Mouse (Mus musculus): ENCODE data around the gene Fam104a. TPM values are rescaled to one million over a fixed set of nuclear protein-coding genes. Genes with fewer than 3 reads are reported as not detected.

Gene Fam104a
- 53.4 and 57.6 TPM in 2 replicates for polyA plus RNA-seq (2016; fragmentation: Nextera tagmentation; extraction: Ambion mirVana)

DNA sequence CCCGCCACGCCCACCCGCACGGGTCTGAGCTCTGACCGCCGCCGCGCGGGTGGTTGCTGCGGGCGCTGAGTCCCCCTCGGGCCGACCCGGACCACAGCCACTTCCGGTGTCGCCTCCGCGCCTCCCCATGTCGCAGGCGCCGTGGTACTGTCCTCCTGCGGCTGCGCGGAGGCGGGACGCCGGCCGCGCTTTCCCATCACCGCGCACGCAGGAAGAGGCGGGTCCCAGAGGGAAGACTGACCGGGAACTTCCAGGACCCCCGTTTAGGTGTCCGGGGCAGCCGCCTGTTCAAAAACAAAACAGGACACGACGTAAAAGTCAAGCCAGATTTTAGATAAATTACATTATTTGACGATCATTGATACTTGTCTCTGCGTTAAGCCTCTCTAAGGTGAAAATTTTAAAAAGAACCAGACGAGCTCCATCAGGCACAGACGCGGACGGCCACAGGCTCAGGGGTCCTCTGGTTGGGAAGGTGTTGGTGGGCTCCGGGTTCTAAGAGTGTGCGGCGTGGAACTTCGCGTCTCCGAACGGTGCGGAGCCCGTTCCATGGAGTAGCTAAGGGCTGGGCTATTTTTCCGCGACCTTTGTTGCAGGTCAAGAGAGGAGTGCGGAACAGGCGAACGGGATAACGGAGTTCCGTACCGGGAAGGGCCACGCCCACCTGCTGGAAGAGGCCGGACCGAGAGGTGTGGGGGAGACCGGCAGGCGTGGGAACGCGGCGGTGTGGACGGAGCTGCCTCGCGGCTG, at the start of gene Fam104a, which contains the start of gene D11Wsu47e:
Gene Fam104a (minus strand): TSS at position 199 of the 750 bp plus-strand sequence.
Gene D11Wsu47e (plus strand): TSS at position 456 of the 750 bp plus-strand sequence.
- Histone ChIP-seq H3K27me3 (replicated peaks; ENCODE audit: low read depth, poor library complexity, severe bottlenecking) (no peaks in the 10 kb centered on the region), H3K27ac (replicated peaks) (peak within 1 kb of the TSS; percentile 93), H3K36me3 (replicated peaks) (peaks cover 17% of the 10 kb centered on the region), H3K4me3 (peak within 1 kb of the TSS; percentile 86), H3K9me3 (no peaks in the 10 kb centered on the region), H3K4me1 (peaks cover 40% of the 10 kb centered on the region)
- peak; percentile 96 for DNase-seq (ENCODE audit: low spot score)
- under 1% methylated on average over 73 of the region's 73 CpGs for WGBS

DNA sequence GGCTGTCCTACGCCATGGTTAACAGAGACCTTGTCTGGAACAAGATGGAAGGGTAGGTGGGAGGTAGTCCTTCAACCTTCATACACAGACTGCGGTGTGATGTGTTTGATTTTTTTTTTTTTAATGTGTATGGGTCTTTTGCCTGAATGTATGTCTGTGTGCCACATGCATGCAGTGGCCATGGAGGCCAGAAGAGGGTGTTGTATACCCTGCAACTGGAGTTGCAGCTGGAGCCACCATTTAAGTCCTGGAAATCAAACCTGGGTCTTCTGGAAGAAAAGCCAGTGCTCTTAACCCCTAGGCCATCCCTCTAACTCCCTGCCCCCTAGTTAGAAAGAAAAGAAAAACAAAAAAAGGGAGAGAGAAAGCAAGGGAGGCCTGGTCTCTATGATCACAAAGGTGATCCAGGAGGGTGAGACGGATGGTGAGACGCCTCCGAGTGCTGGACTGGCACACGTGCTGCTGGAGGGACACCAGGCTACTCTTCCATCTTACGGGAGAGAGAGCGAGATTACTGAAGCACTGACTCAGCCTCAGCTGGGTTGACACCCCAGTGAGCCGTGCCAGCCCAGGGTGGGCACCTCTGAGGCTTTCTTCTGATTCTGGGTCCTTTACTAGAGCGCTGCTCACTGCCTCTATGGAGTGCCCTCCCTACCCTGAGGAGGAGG, 48.1 kb upstream of the Fam104a start:
- H3K4me1 ChIP-seq: peaks cover 95% of the 10 kb centered on the region
- H3K27me3 ChIP-seq (replicated peaks; ENCODE audit: low read depth, poor library complexity, severe bottlenecking): no peaks in the 10 kb centered on the region
- H3K9me3 ChIP-seq: no peaks in the 10 kb centered on the region
- H3K4me3 ChIP-seq: no peak overlapping the region
- DNase-seq (ENCODE audit: low spot score): no peak
- H3K36me3 ChIP-seq (replicated peaks): peaks cover 93% of the 10 kb centered on the region
- H3K27ac ChIP-seq (replicated peaks): no peak overlapping the region
- WGBS: 91% methylated on average over 10 of the region's 10 CpGs

DNA sequence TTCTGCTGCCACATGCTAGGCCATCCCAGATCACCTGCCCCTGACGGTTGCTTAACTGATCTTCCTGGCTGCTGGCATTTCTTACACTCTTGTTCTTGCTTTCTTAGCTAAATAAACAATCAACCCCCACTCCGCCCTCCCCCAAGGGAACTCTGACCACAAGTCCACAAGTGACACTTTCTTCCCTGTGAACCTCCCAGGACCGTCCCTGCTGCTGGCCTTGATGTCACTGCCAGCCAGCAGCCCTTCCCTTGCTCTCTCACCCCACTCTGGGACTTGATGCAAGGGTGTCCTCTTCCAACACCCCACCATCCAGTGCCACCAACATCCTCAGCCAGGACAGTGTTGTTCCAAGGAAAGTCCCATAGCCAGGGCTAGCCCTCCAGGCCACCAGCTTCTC, 46.9 kb upstream of the Fam104a start:
- no peak overlapping the region for H3K4me3 ChIP-seq
- peaks cover 92% of the 10 kb centered on the region for H3K4me1 ChIP-seq
- no peak overlapping the region for H3K27ac ChIP-seq (replicated peaks)
- no peak for DNase-seq (ENCODE audit: low spot score)
- no peaks in the 10 kb centered on the region for H3K27me3 ChIP-seq (replicated peaks; ENCODE audit: low read depth, poor library complexity, severe bottlenecking)
- H3K9me3 ChIP-seq: no peaks in the 10 kb centered on the region
- WGBS: 70% methylated on average over 3 of the region's 3 CpGs
- peaks cover 93% of the 10 kb centered on the region for H3K36me3 ChIP-seq (replicated peaks)

DNA sequence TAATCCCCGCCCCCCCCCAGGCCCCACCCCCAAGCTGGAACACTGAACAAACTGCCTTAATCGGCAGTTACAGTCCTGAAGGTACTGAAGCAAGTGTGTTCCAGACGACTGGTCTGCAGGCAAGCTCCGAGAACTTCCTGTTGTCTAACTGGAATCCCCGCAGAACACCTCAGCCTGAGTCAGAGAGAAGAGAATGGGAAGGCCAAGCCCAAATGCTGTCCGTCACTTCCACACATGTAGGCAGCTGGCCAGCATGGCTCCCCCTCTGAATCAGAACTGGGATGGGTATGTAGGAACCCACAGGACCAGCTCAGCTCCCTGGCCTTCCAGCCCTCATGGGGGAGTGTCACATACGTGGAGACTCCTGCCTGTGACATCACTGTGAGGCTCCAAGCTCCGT, 46.0 kb upstream of the Fam104a start:
- H3K27me3 ChIP-seq (replicated peaks; ENCODE audit: low read depth, poor library complexity, severe bottlenecking): no peaks in the 10 kb centered on the region
- H3K36me3 ChIP-seq (replicated peaks): peaks cover 94% of the 10 kb centered on the region
- H3K4me3 ChIP-seq: no peak overlapping the region
- WGBS: 49% methylated on average over 8 of the region's 8 CpGs
- no peak for DNase-seq (ENCODE audit: low spot score)
- H3K27ac ChIP-seq (replicated peaks): 0 out of 2 replicates have a peak overlapping the region, but pooled peaks have one; percentile 27
- peaks cover 92% of the 10 kb centered on the region for H3K4me1 ChIP-seq
- no peaks in the 10 kb centered on the region for H3K9me3 ChIP-seq

DNA sequence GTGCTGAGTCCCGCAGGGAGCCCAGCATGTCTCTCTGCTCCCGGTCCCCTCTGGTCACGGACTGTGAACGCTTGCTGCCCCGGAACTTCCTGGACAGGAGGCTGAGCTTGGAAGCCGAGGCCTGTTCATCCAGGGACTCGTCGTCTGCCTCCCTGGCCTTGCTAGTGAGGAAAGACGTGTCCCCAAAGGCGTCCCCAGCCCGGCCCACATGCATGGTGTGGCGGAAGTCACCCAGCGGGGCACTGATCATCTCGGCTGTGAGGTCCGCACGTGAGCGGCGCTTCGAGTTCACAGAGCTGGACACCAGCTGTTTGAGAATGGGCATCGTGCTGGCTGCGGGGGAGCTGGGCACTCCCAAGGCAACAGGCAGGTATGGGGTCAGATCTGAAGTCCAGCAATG, 45.3 kb upstream of the Fam104a start:
- Histone ChIP-seq H3K4me3 (no peak overlapping the region), H3K27me3 (replicated peaks; ENCODE audit: low read depth, poor library complexity, severe bottlenecking) (no peaks in the 10 kb centered on the region), H3K36me3 (replicated peaks) (peaks cover 94% of the 10 kb centered on the region), H3K4me1 (peaks cover 85% of the 10 kb centered on the region), H3K27ac (replicated peaks) (no peak overlapping the region), H3K9me3 (no peaks in the 10 kb centered on the region)
- 76% methylated on average over 21 of the region's 21 CpGs for WGBS
- DNase-seq (ENCODE audit: low spot score): no peak

DNA sequence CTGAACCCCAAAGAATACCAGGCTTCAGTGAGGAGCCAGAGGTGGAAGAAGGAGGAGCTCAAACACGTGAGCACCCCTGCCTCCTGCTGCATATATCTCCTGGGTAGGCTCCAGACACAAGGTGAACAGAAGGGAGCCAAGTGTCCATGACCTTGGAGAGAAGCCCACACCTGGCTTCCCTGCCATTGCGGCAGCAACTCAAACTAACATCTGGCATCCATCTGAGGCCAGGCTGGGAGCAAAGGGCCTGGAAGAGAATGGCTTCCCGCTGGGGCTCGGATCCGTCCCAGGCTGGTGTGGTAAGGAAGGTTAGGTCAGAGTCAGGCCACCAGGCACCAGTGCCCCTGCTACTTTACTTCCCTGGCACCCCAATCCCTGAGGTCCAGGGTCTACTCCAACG, 44.0 kb upstream of the Fam104a start:
- Histone ChIP-seq H3K4me1 (peaks cover 72% of the 10 kb centered on the region), H3K27ac (replicated peaks) (no peak overlapping the region; the same call in 1 of the 2 replicates), H3K4me3 (no peak overlapping the region), H3K9me3 (no peaks in the 10 kb centered on the region), H3K36me3 (replicated peaks) (peaks cover 94% of the 10 kb centered on the region), H3K27me3 (replicated peaks; ENCODE audit: low read depth, poor library complexity, severe bottlenecking) (no peaks in the 10 kb centered on the region)
- 45% methylated on average over 6 of the region's 6 CpGs for WGBS
- peak; percentile 66 for DNase-seq (ENCODE audit: low spot score)

DNA sequence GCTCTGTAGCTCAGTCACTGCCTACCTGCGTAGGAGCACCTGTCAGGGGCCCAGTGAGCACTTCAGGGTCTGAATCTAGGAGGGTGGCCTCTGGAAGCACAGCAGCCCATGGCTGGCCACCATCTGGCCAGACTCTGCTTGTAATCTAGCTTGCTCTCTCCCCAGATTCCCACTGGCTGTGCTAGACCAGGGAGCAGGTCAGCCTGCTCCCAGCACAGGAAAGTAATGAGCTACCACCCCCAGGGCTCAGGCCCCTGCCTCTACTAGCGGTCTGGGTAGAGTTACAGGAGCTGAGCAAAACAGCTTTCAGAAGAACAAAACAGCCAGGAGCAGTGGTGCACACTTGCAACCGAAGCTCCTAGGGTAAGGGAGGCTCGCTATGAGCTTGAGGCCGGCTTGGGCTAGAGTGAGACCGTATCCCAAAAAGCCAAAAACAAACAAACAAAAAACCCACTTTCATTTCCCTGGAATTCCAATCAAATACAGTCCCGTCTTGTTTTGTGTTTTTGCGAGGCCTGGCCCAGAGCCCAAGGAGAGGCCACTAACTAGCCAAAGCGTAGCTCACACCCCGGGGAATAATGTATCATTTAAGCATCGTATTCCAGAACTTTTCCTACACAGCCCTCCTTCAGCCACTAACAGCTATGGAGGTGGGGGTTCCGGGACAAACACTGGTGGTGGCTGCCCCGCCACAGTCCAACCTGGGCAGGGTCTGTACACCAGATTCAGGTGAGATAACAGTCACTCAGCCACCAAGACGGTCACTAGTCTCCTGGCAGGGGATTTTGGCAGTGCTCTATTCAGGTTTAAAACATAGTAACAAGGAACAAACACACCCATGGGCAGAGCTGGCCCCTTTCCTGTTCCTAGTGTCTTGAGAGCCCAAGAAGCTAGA, 43.3 kb upstream of the Fam104a start:
- peaks cover 68% of the 10 kb centered on the region for H3K4me1 ChIP-seq
- no peaks in the 10 kb centered on the region for H3K9me3 ChIP-seq
- H3K4me3 ChIP-seq: no peak overlapping the region
- no peaks in the 10 kb centered on the region for H3K27me3 ChIP-seq (replicated peaks; ENCODE audit: low read depth, poor library complexity, severe bottlenecking)
- H3K36me3 ChIP-seq (replicated peaks): peaks cover 93% of the 10 kb centered on the region
- H3K27ac ChIP-seq (replicated peaks): peak overlapping the region; percentile 37; the same call in 1 of the 2 replicates
- no peak for DNase-seq (ENCODE audit: low spot score)
- 75% methylated on average over 14 of the region's 14 CpGs for WGBS

DNA sequence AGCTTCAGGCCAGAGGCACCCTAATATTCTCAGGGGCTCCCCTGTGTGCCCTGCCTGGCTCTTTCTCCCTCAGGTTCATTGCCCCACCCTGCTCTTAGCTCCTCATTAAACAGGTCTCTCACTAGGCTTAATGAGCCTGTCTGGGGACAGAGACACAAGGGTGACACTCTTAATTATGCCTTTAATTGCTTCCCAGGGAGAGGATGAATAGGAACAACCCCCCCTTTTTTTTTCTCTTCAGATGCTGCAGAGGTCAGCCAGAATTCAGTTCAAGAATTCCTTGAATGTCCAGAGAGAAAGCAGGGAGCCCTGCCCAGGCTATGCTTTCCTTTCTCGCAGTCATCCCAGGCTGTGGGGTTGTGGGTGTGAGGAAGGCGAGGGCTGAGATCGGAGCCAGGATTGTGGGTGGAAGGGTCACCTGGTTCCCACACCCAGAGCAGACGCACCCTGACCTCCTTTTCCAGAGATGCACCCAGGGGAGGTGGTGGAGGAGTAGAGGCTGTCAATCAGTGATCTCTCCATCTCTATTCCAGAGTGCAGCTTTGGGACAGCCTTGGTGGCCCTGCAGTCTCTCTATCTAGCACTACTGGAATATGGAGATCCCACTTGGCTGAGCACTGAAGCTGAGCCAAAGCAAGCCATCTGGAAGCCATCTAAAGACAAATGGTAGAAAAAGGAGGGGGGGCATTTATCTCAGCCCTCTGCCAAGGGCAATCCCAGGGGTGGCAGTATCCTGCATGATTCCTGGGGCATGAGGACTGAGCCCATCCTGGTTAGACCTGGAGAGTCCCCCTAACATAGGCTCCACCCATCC, 41.5 kb upstream of the Fam104a start:
- peak overlapping the region; percentile 40; the same call in 1 of the 2 replicates for H3K27ac ChIP-seq (replicated peaks)
- H3K4me3 ChIP-seq: no peak overlapping the region
- H3K9me3 ChIP-seq: no peaks in the 10 kb centered on the region
- peaks cover 77% of the 10 kb centered on the region for H3K36me3 ChIP-seq (replicated peaks)
- WGBS: 74% methylated on average over 4 of the region's 4 CpGs
- H3K4me1 ChIP-seq: peaks cover 54% of the 10 kb centered on the region
- no peaks in the 10 kb centered on the region for H3K27me3 ChIP-seq (replicated peaks; ENCODE audit: low read depth, poor library complexity, severe bottlenecking)
- no peak for DNase-seq (ENCODE audit: low spot score)

DNA sequence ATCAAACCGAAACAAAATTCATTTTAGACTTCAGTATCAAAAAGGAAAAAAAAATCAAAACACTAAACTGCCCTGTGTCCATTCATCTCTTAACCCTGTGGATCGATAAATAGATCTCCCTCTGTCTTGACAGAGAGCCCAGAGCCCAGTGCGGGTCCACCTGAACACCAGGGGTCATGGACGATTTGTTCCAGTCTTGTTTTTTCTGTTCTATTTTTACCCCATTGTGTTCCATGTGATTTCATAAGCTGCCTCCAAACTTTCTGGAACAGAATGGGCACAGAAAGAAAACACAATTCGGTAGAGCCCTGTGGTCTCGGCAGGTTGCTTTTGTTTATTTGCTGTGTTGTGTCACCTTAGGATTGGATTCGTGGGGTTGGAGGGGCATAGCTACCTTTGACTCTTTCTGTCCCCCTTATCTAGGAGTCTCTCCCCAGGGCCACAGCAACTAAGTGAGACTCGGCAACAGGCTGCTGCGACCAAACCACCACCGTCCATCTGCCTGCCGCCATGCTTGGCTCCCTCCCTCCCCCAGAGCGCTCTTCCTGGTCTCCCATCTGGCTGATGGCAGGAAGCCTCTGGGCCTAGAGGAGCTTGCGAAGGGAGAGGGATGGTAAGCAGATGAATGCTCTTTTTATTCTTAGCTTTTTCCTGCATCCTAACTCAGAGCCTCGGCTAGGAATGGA, 38.6 kb upstream of the Fam104a start:
- WGBS: 68% methylated on average over 14 of the region's 14 CpGs
- DNase-seq (ENCODE audit: low spot score): no peak
- 0 out of 2 replicates have a peak overlapping the region, but pooled peaks have one; percentile 30 for H3K27ac ChIP-seq (replicated peaks)
- 0 out of 2 replicates have a peak, but pooled peaks cover 8% of the 10 kb centered on the region for H3K27me3 ChIP-seq (replicated peaks; ENCODE audit: low read depth, poor library complexity, severe bottlenecking)
- H3K4me1 ChIP-seq: peaks cover 37% of the 10 kb centered on the region
- no peaks in the 10 kb centered on the region for H3K9me3 ChIP-seq
- H3K36me3 ChIP-seq (replicated peaks): peaks cover 48% of the 10 kb centered on the region
- H3K4me3 ChIP-seq: no peak overlapping the region

DNA sequence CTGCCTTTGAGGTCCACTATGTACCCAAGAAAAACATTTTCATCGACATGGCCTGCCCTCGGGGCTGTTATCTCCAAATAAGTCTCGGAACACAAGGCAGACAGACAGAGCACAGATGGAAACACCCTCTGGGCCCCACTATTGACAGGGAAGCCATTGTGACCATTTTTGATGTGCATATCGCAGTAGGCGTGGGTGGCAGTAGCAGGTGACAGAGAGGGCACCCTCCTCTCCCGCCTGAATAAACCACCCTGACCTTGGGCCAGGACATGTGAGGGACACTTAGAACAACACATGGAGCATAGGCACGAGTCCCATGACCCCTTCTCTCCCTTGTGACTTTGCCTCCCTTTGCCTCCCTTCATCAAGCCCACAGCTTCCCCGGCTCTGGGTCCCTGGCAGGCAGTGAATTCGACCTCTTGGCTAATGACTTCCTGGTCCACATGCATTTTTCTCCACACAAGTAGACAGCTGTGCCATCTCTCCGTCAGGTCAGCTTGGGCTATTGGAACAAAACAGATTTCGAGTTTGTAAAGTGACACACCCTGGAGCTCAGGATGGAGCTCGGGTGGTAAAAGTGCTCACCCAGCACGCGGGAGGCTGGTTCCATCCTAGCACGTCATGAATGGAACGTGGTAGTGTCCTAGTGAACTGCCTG, 33.9 kb upstream of the Fam104a start:
- H3K4me3 ChIP-seq: no peak overlapping the region

DNA sequence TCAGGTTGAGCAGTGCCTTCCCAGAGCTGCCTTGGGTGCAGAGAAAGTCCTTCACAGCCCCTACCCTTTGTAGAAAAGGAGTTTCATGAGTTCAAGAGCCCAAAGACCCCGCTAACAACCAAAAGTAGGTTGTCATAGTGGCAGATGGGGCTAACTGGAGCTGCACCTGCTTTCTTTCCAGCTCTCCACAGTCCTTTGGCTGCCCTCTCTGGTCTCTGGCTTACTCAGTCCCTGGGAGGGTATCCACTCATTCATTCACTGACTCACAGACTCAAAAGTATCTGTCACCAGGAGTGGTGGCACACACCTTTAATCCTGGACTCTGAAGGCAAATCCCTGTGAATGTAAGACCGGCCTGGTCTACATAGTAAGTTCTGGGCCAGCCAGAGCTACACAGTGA, 32.2 kb upstream of the Fam104a start:
- Histone ChIP-seq H3K27ac (replicated peaks) (no peak overlapping the region), H3K36me3 (replicated peaks) (no peaks in the 10 kb centered on the region), H3K4me1 (peaks cover 26% of the 10 kb centered on the region), H3K9me3 (no peaks in the 10 kb centered on the region), H3K27me3 (replicated peaks; ENCODE audit: low read depth, poor library complexity, severe bottlenecking) (peaks cover 26% of the 10 kb centered on the region; the same call in 1 of the 2 replicates), H3K4me3 (no peak overlapping the region)
- WGBS: 94% methylated on average over 2 of the region's 2 CpGs
- DNase-seq (ENCODE audit: low spot score): no peak

More for the DNA sequence above, 33.9 kb upstream of the Fam104a start:
- Histone ChIP-seq H3K27me3 (replicated peaks; ENCODE audit: low read depth, poor library complexity, severe bottlenecking) (peaks cover 20% of the 10 kb centered on the region; the same call in 1 of the 2 replicates), H3K27ac (replicated peaks) (0 out of 2 replicates have a peak overlapping the region, but pooled peaks have one; percentile 3), H3K9me3 (no peaks in the 10 kb centered on the region), H3K36me3 (replicated peaks) (peaks cover 2% of the 10 kb centered on the region; the same call in 1 of the 2 replicates), H3K4me1 (peaks cover 22% of the 10 kb centered on the region)
- WGBS: 62% methylated on average over 16 of the region's 16 CpGs
- no peak for DNase-seq (ENCODE audit: low spot score)

Measured in embryonic facial prominence, embryonic 10.5 days (tissue).